Mouse (Mus musculus): Measurements from ENCODE around the gene Fcgr1. TPM values are rescaled to one million over a fixed set of nuclear protein-coding genes. Genes with fewer than 3 reads are reported as not detected.

Gene Fcgr1
- total and polyA plus RNA-seq, 2 experiments, result 2.2 to 3.7 TPM

- no peak for DNase-seq (ENCODE audit: extremely low read depth, low read depth, low spot score)
- no peaks in the 10 kb centered on the region for H3K4me1 ChIP-seq (ENCODE audit: control insufficient read depth, insufficient read depth, low read length)
- H3K79me2 ChIP-seq (ENCODE audit: control insufficient read depth, insufficient read depth, low read length), result no peaks in the 10 kb centered on the region
- no peaks in the 10 kb centered on the region for H3K36me3 ChIP-seq (ENCODE audit: control insufficient read depth, insufficient read depth, low read length)
- no peak overlapping the region for H3K27ac ChIP-seq (replicated peaks; ENCODE audit: insufficient read depth, low read depth, low read length)
- WGBS, result 4% methylated on average over 25 of the region's 25 CpGs
- H3K27me3 ChIP-seq (ENCODE audit: control insufficient read depth, insufficient read depth, low read length), result peaks cover 25% of the 10 kb centered on the region; the same call in 1 of the 2 replicates
- H3K4me3 ChIP-seq (ENCODE audit: insufficient read depth, low read depth, low read length), result 0 out of 2 replicates have a peak overlapping the region, but pooled peaks have one; percentile 28
- H3K9ac ChIP-seq (ENCODE audit: low read depth, low read length), result no peak overlapping the region
- TF ChIP-seq POLR2A (IDR thresholded peaks at IDR 0.05; ENCODE audit: extremely low read depth, insufficient read depth, low read length) (no peak), CTCF (IDR thresholded peaks at IDR 0.05; ENCODE audit: low read depth, low read length) (no peak)
Measured at GRCm38 (mm10) chr3:96333396-96334174, 39.8 kb upstream of the Fcgr1 start.

- Histone ChIP-seq H3K9ac (ENCODE audit: low read depth, low read length) (no peak overlapping the region), H3K27me3 (ENCODE audit: control insufficient read depth, insufficient read depth, low read length) (peaks cover 27% of the 10 kb centered on the region; the same call in 1 of the 2 replicates), H3K4me3 (ENCODE audit: insufficient read depth, low read depth, low read length) (no peak overlapping the region), H3K79me2 (ENCODE audit: control insufficient read depth, insufficient read depth, low read length) (no peaks in the 10 kb centered on the region), H3K27ac (replicated peaks; ENCODE audit: insufficient read depth, low read depth, low read length) (no peak overlapping the region), H3K4me1 (ENCODE audit: control insufficient read depth, insufficient read depth, low read length) (no peaks in the 10 kb centered on the region), H3K36me3 (ENCODE audit: control insufficient read depth, insufficient read depth, low read length) (no peaks in the 10 kb centered on the region)
- WGBS, result 16% methylated on average over 27 of the region's 27 CpGs
- TF ChIP-seq POLR2A (IDR thresholded peaks at IDR 0.05; ENCODE audit: extremely low read depth, insufficient read depth, low read length), result no peak
- no peak for TF ChIP-seq CTCF (IDR thresholded peaks at IDR 0.05; ENCODE audit: low read depth, low read length)
- peak; percentile 22 for DNase-seq (ENCODE audit: extremely low read depth, low read depth, low spot score)
Measured at GRCm38 (mm10) chr3:96332631-96333395, 39.0 kb upstream of the Fcgr1 start.

- 34% methylated on average over 14 of the region's 14 CpGs for WGBS
- DNase-seq (ENCODE audit: extremely low read depth, low read depth, low spot score), result no peak
- TF ChIP-seq POLR2A (IDR thresholded peaks at IDR 0.05; ENCODE audit: extremely low read depth, insufficient read depth, low read length) (no peak), CTCF (IDR thresholded peaks at IDR 0.05; ENCODE audit: low read depth, low read length) (no peak)
- no peak overlapping the region for H3K27ac ChIP-seq (replicated peaks; ENCODE audit: insufficient read depth, low read depth, low read length)
- H3K9ac ChIP-seq (ENCODE audit: low read depth, low read length), result no peak overlapping the region
- H3K4me3 ChIP-seq (ENCODE audit: insufficient read depth, low read depth, low read length), result no peak overlapping the region
- no peaks in the 10 kb centered on the region for H3K79me2 ChIP-seq (ENCODE audit: control insufficient read depth, insufficient read depth, low read length)
- no peaks in the 10 kb centered on the region for H3K4me1 ChIP-seq (ENCODE audit: control insufficient read depth, insufficient read depth, low read length)
- H3K27me3 ChIP-seq (ENCODE audit: control insufficient read depth, insufficient read depth, low read length), result peaks cover 26% of the 10 kb centered on the region; the same call in 1 of the 2 replicates
- no peaks in the 10 kb centered on the region for H3K36me3 ChIP-seq (ENCODE audit: control insufficient read depth, insufficient read depth, low read length)
Measured at GRCm38 (mm10) chr3:96332000-96332399, 38.2 kb upstream of the Fcgr1 start.

- H3K27me3 ChIP-seq (ENCODE audit: control insufficient read depth, insufficient read depth, low read length), result peaks cover 22% of the 10 kb centered on the region; the same call in 1 of the 2 replicates
- WGBS, result 77% methylated on average over 7 of the region's 7 CpGs
Measured at GRCm38 (mm10) chr3:96331438-96331837, 37.7 kb upstream of the Fcgr1 start.

GRCm38 (mm10) chr3:96330603-96331002, 36.8 kb upstream of the Fcgr1 start:
- H3K27me3 ChIP-seq (ENCODE audit: control insufficient read depth, insufficient read depth, low read length), result peaks cover 22% of the 10 kb centered on the region; the same call in 1 of the 2 replicates
- no peak overlapping the region for H3K27ac ChIP-seq (replicated peaks; ENCODE audit: insufficient read depth, low read depth, low read length)
- no peak for TF ChIP-seq CTCF (IDR thresholded peaks at IDR 0.05; ENCODE audit: low read depth, low read length)
- no peak for TF ChIP-seq POLR2A (IDR thresholded peaks at IDR 0.05; ENCODE audit: extremely low read depth, insufficient read depth, low read length)
- 75% methylated on average over 7 of the region's 7 CpGs for WGBS
- H3K36me3 ChIP-seq (ENCODE audit: control insufficient read depth, insufficient read depth, low read length), result no peaks in the 10 kb centered on the region
- no peak overlapping the region for H3K9ac ChIP-seq (ENCODE audit: low read depth, low read length)
- no peaks in the 10 kb centered on the region for H3K4me1 ChIP-seq (ENCODE audit: control insufficient read depth, insufficient read depth, low read length)
- DNase-seq (ENCODE audit: extremely low read depth, low read depth, low spot score), result no peak
- no peak overlapping the region for H3K4me3 ChIP-seq (ENCODE audit: insufficient read depth, low read depth, low read length)
- no peaks in the 10 kb centered on the region for H3K79me2 ChIP-seq (ENCODE audit: control insufficient read depth, insufficient read depth, low read length)

More at GRCm38 (mm10) chr3:96331438-96331837, 37.7 kb upstream of the Fcgr1 start:
- H3K36me3 ChIP-seq (ENCODE audit: control insufficient read depth, insufficient read depth, low read length), result no peaks in the 10 kb centered on the region
- TF ChIP-seq CTCF (IDR thresholded peaks at IDR 0.05; ENCODE audit: low read depth, low read length), result no peak
- no peak overlapping the region for H3K4me3 ChIP-seq (ENCODE audit: insufficient read depth, low read depth, low read length)
- no peak overlapping the region for H3K9ac ChIP-seq (ENCODE audit: low read depth, low read length)
- no peaks in the 10 kb centered on the region for H3K79me2 ChIP-seq (ENCODE audit: control insufficient read depth, insufficient read depth, low read length)
- H3K4me1 ChIP-seq (ENCODE audit: control insufficient read depth, insufficient read depth, low read length), result no peaks in the 10 kb centered on the region
- no peak for DNase-seq (ENCODE audit: extremely low read depth, low read depth, low spot score)
- H3K27ac ChIP-seq (replicated peaks; ENCODE audit: insufficient read depth, low read depth, low read length), result no peak overlapping the region
